Mouse (Mus musculus) intestine, embryonic 16.5 days (tissue): ENCODE measurements around the gene Sgpp1. TPM values are rescaled to one million over a fixed set of nuclear protein-coding genes. Genes with fewer than 3 reads are reported as not detected.
A peak's percentile ranks its signal among the peaks of the same experiment; 100 is the strongest.

Experiments used
- ATAC-seq: fragments of 200-750 bp; cut with Nextera tagmentation; 2 replicates; pipeline ENCODE4 v1.8.0; 2017; ENCODE audit warnings: moderate TSS enrichment, moderate library complexity
- H3K27ac ChIP-seq: fragments of 300-500 bp; sonication (generic); 2 replicates; pipeline ENCODE4 v1.5.1; 2014; ENCODE audit warnings: mild to moderate bottlenecking, low read length
- H3K27me3 ChIP-seq: fragments of 300-500 bp; sonication (generic); replicated peaks from 2 replicates; pipeline ENCODE4 v1.6.1; 2014; ENCODE audit warnings: low read length, control low read depth, mixed read lengths; ENCODE audit not compliant: control insufficient read depth, insufficient read depth
- H3K36me3 ChIP-seq: fragments of 300-500 bp; sonication (generic); 2 replicates; pipeline ENCODE4 v1.6.1; 2014; ENCODE audit warnings: low read length, control low read depth; ENCODE audit not compliant: control insufficient read depth, insufficient read depth
- H3K4me1 ChIP-seq: fragments of 300-500 bp; sonication (generic); 2 replicates; pipeline ENCODE4 v1.6.1; 2014; ENCODE audit warnings: low read length, control low read depth, mixed read lengths; ENCODE audit not compliant: control insufficient read depth, insufficient read depth
- H3K4me2 ChIP-seq: fragments of 300-500 bp; sonication (generic); 2 replicates; pipeline ENCODE4 v1.6.1; 2014; ENCODE audit warnings: low read depth, low read length, control low read depth
- H3K4me3 ChIP-seq: fragments of 300-500 bp; sonication (generic); 2 replicates; pipeline ENCODE4 v1.5.1; 2014; ENCODE audit warnings: mild to moderate bottlenecking, low read length
- H3K9ac ChIP-seq: fragments of 300-500 bp; sonication (generic); 2 replicates; pipeline ENCODE4 v1.6.1; 2014; ENCODE audit warnings: low read depth, low read length
- H3K9me3 ChIP-seq: fragments of 300-500 bp; sonication (generic); 2 replicates; pipeline ENCODE4 v1.6.1; 2016; ENCODE audit warnings: low read length, control low read depth; ENCODE audit not compliant: control insufficient read depth
- WGBS: fragments of 180-500 bp; shearing (Covaris S2); extraction: QIAGEN DNeasy Blood & Tissue Kit; methylation state at CpG from one replicate; pipeline ENCODE4 v1.1.7; 2014; 5-methylcytosine and 5-hydroxymethylcytosine counted together
- polyA plus RNA-seq: library from polyadenylated mRNA; unstranded; fragments of >200 nt; fragmentation: Nextera tagmentation; extraction: Ambion mirVana; gene quantifications from 2 replicates; pipeline ENCODE4 v1.2.1, GENCODE M21; 2015

Sgpp1 gene
- polyA plus RNA-seq, 1 experiment from 2014 or later: 9.6 TPM

DNA sequence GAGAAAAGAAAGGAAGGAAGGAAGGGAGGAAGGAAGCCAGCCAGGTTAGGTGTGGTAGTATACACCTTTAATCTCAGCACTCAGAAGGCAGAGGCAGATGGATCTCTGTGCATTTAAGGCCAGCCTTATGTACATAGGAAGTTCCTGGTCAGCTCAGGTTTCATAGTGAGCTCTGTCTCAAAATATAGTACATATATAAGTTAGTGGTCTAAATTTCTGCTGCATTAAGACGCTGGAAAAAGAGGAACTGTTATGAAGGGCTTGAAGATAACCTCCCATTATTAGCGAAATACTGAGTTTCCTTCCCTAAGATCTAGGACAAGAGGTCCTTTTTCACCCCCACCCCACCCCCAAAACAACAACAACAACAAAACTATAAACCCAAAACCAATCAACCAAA lies 20.9 kb upstream of the Sgpp1 start:
- Histone ChIP-seq H3K36me3 (no peaks in the 10 kb centered on the region), H3K4me2 (no peak overlapping the region), H3K4me3 (no peak overlapping the region), H3K27ac (no peak overlapping the region), H3K4me1 (0 out of 2 replicates have a peak, but pooled peaks cover 4% of the 10 kb centered on the region), H3K9me3 (no peaks in the 10 kb centered on the region), H3K9ac (no peak overlapping the region), H3K27me3 (no peaks in the 10 kb centered on the region)
- no peak for ATAC-seq
- 85% methylated on average over 2 of the region's 2 CpGs for WGBS

DNA sequence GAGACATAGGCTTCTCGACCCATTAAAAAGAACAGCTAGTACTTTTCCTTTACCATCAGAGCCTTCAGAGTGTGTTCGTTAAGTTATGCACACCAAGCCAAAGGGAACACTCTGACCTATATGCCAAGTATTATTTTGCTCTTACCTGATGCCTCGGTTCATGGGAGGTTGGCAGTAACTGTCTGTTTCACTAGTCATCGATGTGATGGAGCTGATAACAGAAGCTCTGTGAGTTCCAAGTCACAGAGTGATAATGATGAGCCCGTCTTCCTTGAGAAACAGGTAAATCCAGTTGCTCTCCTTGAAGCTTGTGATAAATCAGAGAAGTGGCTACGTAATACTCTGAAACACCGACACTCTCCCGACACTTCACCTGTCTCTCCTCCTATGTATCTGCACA lies 18.2 kb upstream of the Sgpp1 start:
- H3K36me3 ChIP-seq: no peaks in the 10 kb centered on the region
- H3K4me2 ChIP-seq: no peak overlapping the region
- H3K27ac ChIP-seq: no peak overlapping the region
- H3K9ac ChIP-seq: no peak overlapping the region
- no peak overlapping the region for H3K4me3 ChIP-seq
- no peaks in the 10 kb centered on the region for H3K9me3 ChIP-seq
- ATAC-seq: no peak
- H3K4me1 ChIP-seq: 0 out of 2 replicates have a peak, but pooled peaks cover 1% of the 10 kb centered on the region
- 69% methylated on average over 8 of the region's 8 CpGs for WGBS
- no peaks in the 10 kb centered on the region for H3K27me3 ChIP-seq

DNA sequence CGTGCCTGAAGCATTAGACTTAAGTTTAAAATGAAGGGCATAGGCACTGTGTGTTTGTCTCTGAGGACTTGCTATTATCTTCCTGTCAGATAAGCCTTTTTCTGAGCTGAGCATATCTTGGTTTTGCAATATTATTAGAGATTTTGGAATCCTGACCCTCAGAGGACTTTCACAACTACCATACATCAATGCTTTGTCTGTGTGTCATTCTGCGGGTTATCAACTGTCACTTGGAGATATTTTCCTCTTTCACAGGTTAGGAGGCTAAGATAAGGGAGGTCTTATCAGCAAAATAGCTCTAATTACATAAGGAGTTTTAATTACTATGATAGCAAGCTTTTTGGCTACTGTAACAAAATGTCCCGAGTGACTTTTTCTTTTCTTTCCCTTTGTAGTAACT lies 16.5 kb upstream of the Sgpp1 start:
- Histone ChIP-seq H3K4me2 (no peak overlapping the region), H3K4me1 (no peaks in the 10 kb centered on the region), H3K9ac (no peak overlapping the region), H3K36me3 (no peaks in the 10 kb centered on the region), H3K9me3 (no peaks in the 10 kb centered on the region), H3K27ac (no peak overlapping the region), H3K27me3 (no peaks in the 10 kb centered on the region), H3K4me3 (no peak overlapping the region)
- 63% methylated on average over 3 of the region's 3 CpGs for WGBS
- ATAC-seq: no peak

DNA sequence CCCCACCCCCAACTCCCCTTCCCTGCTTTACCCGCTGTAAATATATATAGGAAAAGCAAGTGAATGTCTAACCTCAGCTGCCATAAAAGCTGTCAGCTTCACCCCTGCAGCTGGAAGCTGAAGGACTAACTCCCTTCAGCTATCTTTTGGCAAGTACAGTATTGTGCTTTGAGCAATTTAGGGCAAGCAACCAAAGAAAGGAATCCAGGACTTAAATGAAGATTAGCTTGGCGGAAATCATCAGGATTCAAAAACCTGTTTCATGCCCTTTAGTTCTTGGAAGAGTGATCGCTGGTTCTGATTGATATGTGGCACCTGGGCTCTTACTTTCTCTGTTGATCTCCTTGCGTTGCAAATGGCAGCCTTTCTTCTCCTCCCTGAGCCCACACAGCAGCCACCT lies 13.0 kb upstream of the Sgpp1 start:
- Histone ChIP-seq H3K9ac (no peak overlapping the region), H3K4me1 (no peaks in the 10 kb centered on the region), H3K36me3 (no peaks in the 10 kb centered on the region), H3K4me3 (no peak overlapping the region), H3K4me2 (no peak overlapping the region), H3K27me3 (no peaks in the 10 kb centered on the region), H3K9me3 (no peaks in the 10 kb centered on the region), H3K27ac (no peak overlapping the region)
- 69% methylated on average over 4 of the region's 4 CpGs for WGBS
- no peak for ATAC-seq

DNA sequence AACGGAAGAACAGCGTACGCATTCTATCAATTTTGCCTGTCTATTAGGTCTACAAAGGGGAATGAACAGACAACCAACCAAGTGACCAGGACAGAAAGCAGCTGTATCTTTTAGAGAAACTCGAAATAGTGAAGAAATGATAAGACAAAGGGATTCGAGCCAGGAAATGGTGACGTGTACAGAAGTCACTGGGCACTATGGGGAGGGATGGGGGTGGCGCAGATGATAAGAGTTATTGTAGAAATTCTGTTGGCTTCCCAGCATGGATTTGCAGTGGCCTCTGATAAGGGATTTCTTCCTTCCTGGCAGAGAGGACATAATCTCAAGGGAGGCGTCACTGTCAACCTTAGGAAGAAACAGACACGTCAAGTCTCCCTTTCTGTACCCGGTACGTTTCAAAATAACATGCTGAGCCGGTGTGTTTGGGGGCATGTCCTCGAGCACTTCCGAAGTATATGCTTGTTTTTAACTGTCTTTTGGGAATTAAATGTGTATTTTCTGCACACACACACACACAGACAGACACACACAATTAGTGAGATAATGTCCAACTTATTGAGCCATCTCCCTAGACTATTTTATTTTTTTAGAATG lies 10.3 kb upstream of the Sgpp1 start:
- no peak for ATAC-seq
- Histone ChIP-seq H3K9me3 (no peaks in the 10 kb centered on the region), H3K4me3 (no peak overlapping the region), H3K9ac (no peak overlapping the region), H3K27ac (no peak overlapping the region), H3K27me3 (no peaks in the 10 kb centered on the region), H3K4me2 (no peak overlapping the region), H3K4me1 (no peaks in the 10 kb centered on the region), H3K36me3 (no peaks in the 10 kb centered on the region)
- 72% methylated on average over 14 of the region's 14 CpGs for WGBS

DNA sequence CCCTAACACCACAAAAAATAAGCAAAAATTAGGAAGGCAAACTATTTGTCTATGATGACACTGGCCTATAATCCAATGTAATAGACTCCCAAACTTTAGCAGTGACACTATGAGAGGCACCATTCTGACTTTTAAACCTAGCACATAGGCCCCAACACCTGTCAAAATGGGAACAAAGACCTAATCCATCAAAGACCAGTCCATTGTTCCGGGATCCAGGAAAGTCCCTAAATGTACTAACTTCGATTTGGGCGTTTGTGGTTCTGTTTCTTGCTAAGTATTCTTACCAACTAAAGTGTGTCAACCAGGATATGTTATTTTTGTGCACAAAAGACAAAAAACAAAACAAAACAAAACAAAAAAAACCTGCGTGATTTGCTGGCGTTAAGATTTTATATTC lies 6.6 kb upstream of the Sgpp1 start:
- H3K4me1 ChIP-seq: no peaks in the 10 kb centered on the region
- H3K27me3 ChIP-seq: no peaks in the 10 kb centered on the region
- no peaks in the 10 kb centered on the region for H3K36me3 ChIP-seq
- no peak overlapping the region for H3K4me2 ChIP-seq
- no peak overlapping the region for H3K27ac ChIP-seq
- no peak overlapping the region for H3K9ac ChIP-seq
- ATAC-seq: no peak
- H3K4me3 ChIP-seq: no peak overlapping the region
- WGBS: 85% methylated on average over 5 of the region's 5 CpGs
- H3K9me3 ChIP-seq: no peaks in the 10 kb centered on the region

DNA sequence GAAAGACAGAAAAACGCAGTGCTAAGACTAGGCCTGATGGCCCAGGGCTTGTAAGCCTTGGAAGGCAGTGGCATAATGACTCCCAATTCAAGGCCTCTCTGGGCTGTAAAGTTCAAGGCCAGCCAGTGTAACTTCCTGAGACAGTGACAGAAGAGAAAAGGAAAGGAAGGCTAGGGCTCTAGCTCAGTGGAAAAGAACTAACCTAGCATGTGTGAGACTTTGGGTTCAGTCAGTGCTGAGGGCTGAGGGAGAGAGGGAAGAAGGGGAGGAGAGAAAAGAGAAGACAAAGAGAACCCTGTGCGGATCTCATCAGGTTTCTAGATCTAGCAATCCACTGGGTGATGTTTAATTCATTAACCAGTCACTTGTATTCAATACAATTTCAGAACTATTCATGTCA lies 5.7 kb upstream of the Sgpp1 start:
- Histone ChIP-seq H3K27me3 (no peaks in the 10 kb centered on the region), H3K9ac (no peak overlapping the region), H3K9me3 (no peaks in the 10 kb centered on the region), H3K36me3 (no peaks in the 10 kb centered on the region), H3K4me2 (no peak overlapping the region), H3K4me1 (no peaks in the 10 kb centered on the region), H3K27ac (no peak overlapping the region), H3K4me3 (no peak overlapping the region)
- ATAC-seq: no peak
- WGBS: 87% methylated on average over 2 of the region's 2 CpGs

DNA sequence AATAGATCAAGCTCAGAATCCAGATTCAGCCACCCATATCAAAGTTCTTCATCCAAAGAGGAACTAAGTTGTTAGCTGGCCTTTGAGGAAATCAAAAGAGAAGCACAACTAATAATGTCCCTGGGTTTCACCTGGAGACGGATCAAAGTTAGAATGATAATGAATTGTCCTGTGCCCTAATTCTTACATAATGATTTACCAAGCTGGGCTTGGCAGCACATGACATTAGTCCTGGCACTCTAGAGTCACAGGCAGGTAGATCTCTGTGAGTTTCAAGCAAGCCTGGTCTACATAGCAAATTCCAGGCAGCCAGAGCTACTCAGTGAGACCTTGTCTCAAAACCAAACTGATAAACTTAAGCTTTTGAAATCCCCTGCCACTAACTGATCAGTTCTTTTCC lies 4.9 kb upstream of the Sgpp1 start:
- 61% methylated on average over 1 of the region's 1 CpGs for WGBS
- Histone ChIP-seq H3K27ac (peak overlapping the region; percentile 2; the same call in 1 of the 2 replicates), H3K9ac (no peak overlapping the region), H3K9me3 (no peaks in the 10 kb centered on the region), H3K4me1 (no peaks in the 10 kb centered on the region), H3K36me3 (no peaks in the 10 kb centered on the region), H3K4me3 (no peak overlapping the region), H3K27me3 (no peaks in the 10 kb centered on the region), H3K4me2 (no peak overlapping the region)
- peak; percentile 25 for ATAC-seq

DNA sequence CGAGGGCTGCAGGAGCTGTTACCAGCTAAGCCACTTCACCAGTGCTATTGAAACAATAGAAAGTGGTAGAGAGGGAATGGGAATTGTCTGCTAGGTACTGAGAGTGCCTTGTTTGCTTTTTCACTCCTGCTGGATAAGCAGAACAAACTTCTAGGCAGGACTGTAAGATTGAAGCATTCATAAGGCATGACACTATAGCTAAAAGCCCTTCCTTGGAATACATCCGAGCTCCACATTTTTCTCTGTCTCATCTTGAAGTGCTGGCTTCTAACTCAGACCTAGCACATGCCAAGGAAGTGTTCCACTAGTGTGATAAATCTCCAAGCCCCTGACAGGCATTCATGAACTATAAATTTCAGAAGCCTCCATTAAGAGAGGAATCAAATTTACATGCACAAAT lies 4.1 kb upstream of the Sgpp1 start:
- WGBS: 55% methylated on average over 2 of the region's 2 CpGs
- no peaks in the 10 kb centered on the region for H3K27me3 ChIP-seq
- no peaks in the 10 kb centered on the region for H3K4me1 ChIP-seq
- H3K4me2 ChIP-seq: no peak overlapping the region
- no peaks in the 10 kb centered on the region for H3K36me3 ChIP-seq
- H3K27ac ChIP-seq: no peak overlapping the region
- H3K9ac ChIP-seq: no peak overlapping the region
- H3K9me3 ChIP-seq: no peaks in the 10 kb centered on the region
- ATAC-seq: no peak
- H3K4me3 ChIP-seq: no peak overlapping the region

DNA sequence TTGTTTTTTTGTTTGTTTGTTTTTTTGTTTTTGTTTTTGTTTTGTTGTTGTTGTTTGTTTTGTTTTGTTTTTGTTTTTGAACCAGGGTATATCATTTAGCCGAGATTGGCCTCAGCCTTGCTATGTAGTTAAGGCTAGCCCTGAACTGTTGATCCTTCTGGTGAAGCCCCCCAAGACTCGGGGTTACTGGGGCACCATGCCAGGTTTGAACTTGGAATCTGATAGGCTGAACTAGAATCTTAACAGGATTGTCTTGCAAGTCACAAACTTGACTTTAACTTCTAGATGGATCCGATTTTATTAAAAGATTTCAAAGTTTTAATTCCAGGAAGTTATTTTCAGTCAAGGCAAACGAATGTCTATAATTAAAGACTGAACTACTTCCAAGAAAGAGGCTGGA lies 767 bp upstream of the Sgpp1 start:
- Histone ChIP-seq H3K4me3 (no peak overlapping the region), H3K4me1 (peaks cover 13% of the 10 kb centered on the region), H3K9ac (no peak overlapping the region), H3K4me2 (no peak overlapping the region), H3K27ac (no peak overlapping the region), H3K36me3 (no peaks in the 10 kb centered on the region), H3K27me3 (no peaks in the 10 kb centered on the region), H3K9me3 (no peaks in the 10 kb centered on the region)
- WGBS: 80% methylated on average over 4 of the region's 4 CpGs
- no peak for ATAC-seq
